26 mouse cellular contexts compared by ENCODE assay signal in genomic region chr2:4293726-4294125, GRCm38 (mm10).
"Had no signal": no experiment of that assay in that cellular context is flagged by ENCODE, and none has a peak within 500 bp of the region (broad histone marks: within the 10 kb centered on the region; RNA-seq: fewer than 3 reads in every experiment).

No protein-coding gene starts in this region.

- H3K36me3 ChIP-seq: heart, embryonic 13.5 days; heart, embryonic 15.5 days; hindbrain, embryonic 12.5 days; hindbrain, embryonic 15.5 days; kidney, embryonic 15.5 days; limb, embryonic 13.5 days; limb, embryonic 15.5 days; liver, embryonic 12.5 days had no signal

- H3K27me3 ChIP-seq: heart, embryonic 13.5 days; heart, embryonic 15.5 days; hindbrain, embryonic 12.5 days; hindbrain, embryonic 15.5 days; kidney, embryonic 15.5 days; limb, embryonic 13.5 days; limb, embryonic 15.5 days had no signal

- H3K4me2 ChIP-seq: heart, embryonic 11.5 days; heart, embryonic 13.5 days; heart, embryonic 15.5 days; hindbrain, embryonic 12.5 days; hindbrain, embryonic 15.5 days; kidney, embryonic 15.5 days; limb, embryonic 13.5 days; limb, embryonic 15.5 days; liver, embryonic 12.5 days had no signal

- DNase-seq: gastrocnemius, postnatal 14 days; gastrocnemius, postnatal 36 days; heart, adult 18-20 months; heart, postnatal 14 days; heart, postnatal 36 days; kidney, adult 11 months; kidney, adult 2 months; kidney, adult 9 months; kidney, postnatal 14 days; kidney, postnatal 36 days; layer of hippocampus, adult 9-11 months; layer of hippocampus, postnatal 36 days; left cerebral cortex, postnatal 4 days had no signal

- H3K4me3 ChIP-seq: heart, embryonic 13.5 days; heart, embryonic 15.5 days; hindbrain, embryonic 12.5 days; hindbrain, embryonic 15.5 days; kidney, embryonic 15.5 days; limb, embryonic 13.5 days; limb, embryonic 15.5 days; liver, embryonic 12.5 days had no signal

- H3K27ac ChIP-seq: heart, embryonic 13.5 days; heart, embryonic 15.5 days; hindbrain, embryonic 12.5 days; hindbrain, embryonic 15.5 days; hindbrain, postnatal 0 days; kidney, embryonic 15.5 days; kidney, postnatal 0 days; limb, embryonic 13.5 days; limb, embryonic 15.5 days; liver, embryonic 12.5 days; liver, embryonic 14.5 days had no signal

- H3K9ac ChIP-seq: heart, embryonic 13.5 days; heart, embryonic 15.5 days; hindbrain, embryonic 12.5 days; hindbrain, embryonic 15.5 days; kidney, embryonic 15.5 days; limb, embryonic 13.5 days; limb, embryonic 15.5 days; liver, embryonic 12.5 days; liver, embryonic 14.5 days had no signal

- H3K9me3 ChIP-seq: heart, embryonic 13.5 days; heart, embryonic 15.5 days; hindbrain, embryonic 12.5 days; hindbrain, embryonic 15.5 days; limb, embryonic 13.5 days; limb, embryonic 15.5 days; liver, embryonic 12.5 days had no signal

- ATAC-seq: hindbrain, postnatal 0 days; intestine, embryonic 16.5 days; liver, embryonic 12.5 days had no signal
